Mouse (Mus musculus): ENCODE results near the gene Lmx1b. TPM values are rescaled to one million over a fixed set of nuclear protein-coding genes. Genes with fewer than 3 reads are reported as not detected.

Gene Lmx1b
- polyA plus RNA-seq, 1 experiment: 0.31 TPM

DNA sequence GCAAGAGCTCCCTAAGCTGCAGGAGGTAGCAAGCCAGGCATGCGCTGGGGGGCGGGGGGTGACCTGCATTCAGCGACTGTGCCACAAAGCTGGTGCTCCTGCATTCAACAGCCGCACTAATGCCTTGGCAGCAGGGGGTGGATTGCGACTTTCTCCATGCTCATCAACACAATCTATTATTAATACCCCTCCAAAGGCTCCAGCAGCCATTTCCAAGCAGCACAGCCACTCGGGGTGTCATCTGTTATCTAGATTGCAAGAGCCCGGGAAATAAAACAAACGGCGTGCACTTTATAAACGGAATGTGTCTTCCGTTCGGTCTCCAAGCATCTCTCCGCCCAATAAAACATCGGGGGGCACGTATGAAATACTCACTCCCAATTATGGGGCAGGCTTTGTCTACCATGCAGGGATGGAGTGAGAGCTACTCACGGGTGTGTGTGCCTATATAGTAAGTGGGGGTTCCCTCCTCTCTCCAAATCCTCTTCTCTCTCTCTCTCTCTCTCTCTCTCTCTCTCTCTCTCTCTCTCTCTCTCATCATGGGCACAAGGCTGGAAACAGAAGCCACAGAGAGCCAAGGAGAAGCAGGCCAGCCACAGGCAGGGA, 69.0 kb downstream of the Lmx1b start:
- TF ChIP-seq CTCF (IDR thresholded peaks at IDR 0.05; ENCODE audit: insufficient read depth, low read length) (no peak), POLR2A (IDR thresholded peaks at IDR 0.05; ENCODE audit: borderline replicate concordance, extremely low read depth, low read depth, low read length) (no peak)
- Histone ChIP-seq H3K4me1 (ENCODE audit: control insufficient read depth, insufficient read depth, low read length) (no peaks in the 10 kb centered on the region), H3K4me3 (replicated peaks; ENCODE audit: extremely low read depth, low read depth, low read length) (no peak overlapping the region)
- WGBS: 37% methylated on average over 16 of the region's 16 CpGs
- no peak for DNase-seq

GRCm38 (mm10) chr2:33569698-33570097, 70.6 kb downstream of the Lmx1b start:
- no peak for TF ChIP-seq POLR2A (IDR thresholded peaks at IDR 0.05; ENCODE audit: borderline replicate concordance, extremely low read depth, low read depth, low read length)
- TF ChIP-seq CTCF (IDR thresholded peaks at IDR 0.05; ENCODE audit: insufficient read depth, low read length): no peak

DNA sequence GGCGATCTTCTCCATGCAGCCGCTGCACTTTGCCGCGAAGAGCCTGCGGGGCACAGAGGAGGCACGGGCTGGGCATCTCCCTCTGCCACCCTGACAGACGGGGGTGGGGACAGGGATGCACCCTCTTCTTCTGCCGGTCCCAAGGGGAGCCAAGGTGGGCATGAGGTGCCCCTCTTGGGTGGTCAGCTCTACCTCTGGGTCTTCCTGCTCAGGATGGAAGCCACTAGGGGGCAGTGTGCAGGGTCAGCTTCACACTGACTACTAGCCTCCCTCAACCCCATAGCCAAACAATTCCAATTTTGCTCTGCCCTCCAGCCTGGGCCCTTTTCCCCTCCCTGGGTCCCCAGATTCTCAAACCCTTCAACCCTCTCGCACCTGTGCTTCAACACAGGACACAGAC, 71.1 kb downstream of the Lmx1b start:
- DNase-seq: peak; percentile 29
- WGBS: 16% methylated on average over 9 of the region's 9 CpGs
- H3K4me1 ChIP-seq (ENCODE audit: control insufficient read depth, insufficient read depth, low read length): no peaks in the 10 kb centered on the region
- H3K4me3 ChIP-seq (replicated peaks; ENCODE audit: extremely low read depth, low read depth, low read length): no peak overlapping the region
- no peak for TF ChIP-seq POLR2A (IDR thresholded peaks at IDR 0.05; ENCODE audit: borderline replicate concordance, extremely low read depth, low read depth, low read length)
- peak; percentile 60 for TF ChIP-seq CTCF (IDR thresholded peaks at IDR 0.05; ENCODE audit: insufficient read depth, low read length)

More at GRCm38 (mm10) chr2:33569698-33570097, 70.6 kb downstream of the Lmx1b start:
- no peak for DNase-seq
- H3K4me1 ChIP-seq (ENCODE audit: control insufficient read depth, insufficient read depth, low read length): no peaks in the 10 kb centered on the region
- 64% methylated on average over 10 of the region's 10 CpGs for whole genome bisulfite sequencing
- no peak overlapping the region for H3K4me3 ChIP-seq (replicated peaks; ENCODE audit: extremely low read depth, low read depth, low read length)

- WGBS: 42% methylated on average over 4 of the region's 4 CpGs
Observed at GRCm38 (mm10) chr2:33565886-33566285, 74.4 kb downstream of the Lmx1b start.

GRCm38 (mm10) chr2:33564748-33565147, 75.6 kb downstream of the Lmx1b start:
- no peak for DNase-seq
- 84% methylated on average over 9 of the region's 9 CpGs for WGBS
- Histone ChIP-seq H3K4me1 (ENCODE audit: control insufficient read depth, insufficient read depth, low read length) (no peaks in the 10 kb centered on the region), H3K4me3 (replicated peaks; ENCODE audit: extremely low read depth, low read depth, low read length) (no peak overlapping the region)
- TF ChIP-seq POLR2A (IDR thresholded peaks at IDR 0.05; ENCODE audit: borderline replicate concordance, extremely low read depth, low read depth, low read length) (no peak), CTCF (IDR thresholded peaks at IDR 0.05; ENCODE audit: insufficient read depth, low read length) (no peak)

More at GRCm38 (mm10) chr2:33565886-33566285, 74.4 kb downstream of the Lmx1b start:
- no peak for TF ChIP-seq CTCF (IDR thresholded peaks at IDR 0.05; ENCODE audit: insufficient read depth, low read length)
- no peak for TF ChIP-seq POLR2A (IDR thresholded peaks at IDR 0.05; ENCODE audit: borderline replicate concordance, extremely low read depth, low read depth, low read length)
- DNase-seq: no peak
- H3K4me3 ChIP-seq (replicated peaks; ENCODE audit: extremely low read depth, low read depth, low read length): no peak overlapping the region
- H3K4me1 ChIP-seq (ENCODE audit: control insufficient read depth, insufficient read depth, low read length): no peaks in the 10 kb centered on the region

DNA sequence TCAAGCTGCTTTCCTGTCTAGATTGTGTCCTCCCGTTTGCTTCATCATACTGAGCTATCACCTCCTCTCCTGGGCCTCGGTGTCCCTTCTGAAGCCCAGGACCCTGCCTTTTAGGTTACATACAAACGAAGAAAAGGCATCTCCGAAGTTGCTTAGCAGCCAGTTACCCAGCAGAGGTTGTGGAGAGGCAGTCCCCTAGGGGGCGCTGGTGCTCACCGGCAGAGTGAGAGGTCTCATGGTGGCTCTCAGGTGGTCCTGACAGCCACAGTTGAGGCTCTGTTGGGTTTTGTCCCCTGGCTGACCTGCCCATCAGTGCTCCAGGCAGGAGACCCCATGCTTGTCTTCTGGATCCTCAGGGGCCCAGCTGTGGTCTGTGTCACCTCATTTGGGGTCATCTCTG, 80.6 kb downstream of the Lmx1b start:
- 6% methylated on average over 6 of the region's 6 CpGs for WGBS
- H3K4me1 ChIP-seq (ENCODE audit: control insufficient read depth, insufficient read depth, low read length): no peaks in the 10 kb centered on the region
- TF ChIP-seq CTCF (IDR thresholded peaks at IDR 0.05; ENCODE audit: insufficient read depth, low read length): peak; percentile 48
- TF ChIP-seq POLR2A (IDR thresholded peaks at IDR 0.05; ENCODE audit: borderline replicate concordance, extremely low read depth, low read depth, low read length): no peak
- DNase-seq: peak; percentile 26
- H3K4me3 ChIP-seq (replicated peaks; ENCODE audit: extremely low read depth, low read depth, low read length): no peak overlapping the region

DNA sequence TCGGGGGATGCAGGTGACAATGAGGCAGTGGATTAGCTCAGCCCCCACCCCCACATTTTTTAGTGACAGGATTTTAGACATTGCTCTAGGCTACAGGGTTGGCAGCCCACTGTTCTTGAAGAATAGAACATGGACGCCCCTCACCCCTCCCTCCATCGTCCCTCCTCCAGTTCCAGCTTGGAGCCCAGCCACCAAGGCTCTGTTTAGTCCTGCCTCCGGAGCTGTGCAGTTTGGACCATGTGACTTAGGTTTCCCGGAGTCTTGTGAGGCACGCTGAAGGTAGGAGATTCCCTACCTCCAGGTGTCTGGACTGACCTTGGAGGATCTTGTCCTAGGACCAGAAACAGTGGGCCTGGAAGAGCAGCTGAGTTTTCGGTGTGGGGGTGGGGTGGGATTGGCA, 81.0 kb downstream of the Lmx1b start:
- no peak overlapping the region for H3K4me3 ChIP-seq (replicated peaks; ENCODE audit: extremely low read depth, low read depth, low read length)
- no peak for DNase-seq
- no peak for TF ChIP-seq POLR2A (IDR thresholded peaks at IDR 0.05; ENCODE audit: borderline replicate concordance, extremely low read depth, low read depth, low read length)
- TF ChIP-seq CTCF (IDR thresholded peaks at IDR 0.05; ENCODE audit: insufficient read depth, low read length): no peak
- H3K4me1 ChIP-seq (ENCODE audit: control insufficient read depth, insufficient read depth, low read length): no peaks in the 10 kb centered on the region
- 37% methylated on average over 7 of the region's 7 CpGs for WGBS

- DNase-seq: peak; percentile 68
Observed at GRCm38 (mm10) chr2:33558233-33558632, 82.1 kb downstream of the Lmx1b start.

DNA sequence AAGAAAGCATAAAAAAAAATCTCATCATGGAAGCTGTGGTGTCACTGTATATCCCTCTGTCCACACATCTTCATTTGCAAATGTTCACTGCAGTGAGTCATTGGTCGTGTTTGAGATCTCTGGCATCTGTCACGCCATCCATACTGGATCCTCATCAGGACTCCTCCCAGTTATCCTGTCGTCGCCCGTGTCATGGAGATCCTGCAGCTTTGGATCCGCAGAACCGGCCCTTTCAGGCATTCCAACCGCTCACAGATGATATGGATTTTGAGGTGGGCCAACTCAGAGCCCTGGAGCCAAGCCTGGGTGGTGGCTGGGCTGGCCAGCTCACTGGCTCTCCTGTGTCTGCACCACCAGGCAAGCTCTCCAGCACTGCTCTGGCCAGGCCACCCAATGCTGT, 84.7 kb downstream of the Lmx1b start:
- 54% methylated on average over 8 of the region's 8 CpGs for WGBS
- no peak for DNase-seq
- TF ChIP-seq POLR2A (IDR thresholded peaks at IDR 0.05; ENCODE audit: borderline replicate concordance, extremely low read depth, low read depth, low read length) (no peak), CTCF (IDR thresholded peaks at IDR 0.05; ENCODE audit: insufficient read depth, low read length) (no peak)
- H3K4me3 ChIP-seq (replicated peaks; ENCODE audit: extremely low read depth, low read depth, low read length): no peak overlapping the region
- no peaks in the 10 kb centered on the region for H3K4me1 ChIP-seq (ENCODE audit: control insufficient read depth, insufficient read depth, low read length)

More at GRCm38 (mm10) chr2:33558233-33558632, 82.1 kb downstream of the Lmx1b start:
- TF ChIP-seq CTCF (IDR thresholded peaks at IDR 0.05; ENCODE audit: insufficient read depth, low read length) (peak; percentile 98), POLR2A (IDR thresholded peaks at IDR 0.05; ENCODE audit: borderline replicate concordance, extremely low read depth, low read depth, low read length) (no peak)
- 6% methylated on average over 6 of the region's 6 CpGs for WGBS
- Histone ChIP-seq H3K4me1 (ENCODE audit: control insufficient read depth, insufficient read depth, low read length) (no peaks in the 10 kb centered on the region), H3K4me3 (replicated peaks; ENCODE audit: extremely low read depth, low read depth, low read length) (no peak overlapping the region)

DNA sequence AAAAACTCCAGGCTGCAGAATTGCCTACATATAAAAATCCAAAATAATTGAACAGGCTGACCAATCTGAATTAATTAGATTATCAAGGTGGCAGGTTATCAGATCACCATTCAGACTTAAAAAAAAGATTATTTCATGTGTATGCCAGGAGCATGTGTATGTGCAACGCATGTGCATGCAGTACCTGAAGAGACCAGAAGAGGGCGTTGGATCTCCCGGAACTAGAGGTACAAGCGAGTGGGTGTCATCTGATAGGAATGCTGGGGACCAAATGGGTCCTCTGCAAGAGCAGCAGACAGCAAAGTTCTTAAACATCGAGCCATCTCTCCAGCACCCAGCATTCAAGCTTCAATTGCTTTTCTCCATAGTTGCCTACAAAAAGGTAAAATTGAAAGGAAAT, 87.6 kb downstream of the Lmx1b start:
- no peak overlapping the region for H3K4me3 ChIP-seq (replicated peaks; ENCODE audit: extremely low read depth, low read depth, low read length)
- no peaks in the 10 kb centered on the region for H3K4me1 ChIP-seq (ENCODE audit: control insufficient read depth, insufficient read depth, low read length)
- WGBS: 45% methylated on average over 5 of the region's 5 CpGs
- DNase-seq: no peak
- TF ChIP-seq CTCF (IDR thresholded peaks at IDR 0.05; ENCODE audit: insufficient read depth, low read length) (no peak), POLR2A (IDR thresholded peaks at IDR 0.05; ENCODE audit: borderline replicate concordance, extremely low read depth, low read depth, low read length) (no peak)
